Mouse (Mus musculus): ENCODE data around the gene Vamp4. TPM values are rescaled to one million over a fixed set of nuclear protein-coding genes. Genes with fewer than 3 reads are reported as not detected.

The Vamp4 gene
- total and polyA plus RNA-seq, 2 experiments from 2014 or later, result 4.1 to 26.4 TPM

DNA sequence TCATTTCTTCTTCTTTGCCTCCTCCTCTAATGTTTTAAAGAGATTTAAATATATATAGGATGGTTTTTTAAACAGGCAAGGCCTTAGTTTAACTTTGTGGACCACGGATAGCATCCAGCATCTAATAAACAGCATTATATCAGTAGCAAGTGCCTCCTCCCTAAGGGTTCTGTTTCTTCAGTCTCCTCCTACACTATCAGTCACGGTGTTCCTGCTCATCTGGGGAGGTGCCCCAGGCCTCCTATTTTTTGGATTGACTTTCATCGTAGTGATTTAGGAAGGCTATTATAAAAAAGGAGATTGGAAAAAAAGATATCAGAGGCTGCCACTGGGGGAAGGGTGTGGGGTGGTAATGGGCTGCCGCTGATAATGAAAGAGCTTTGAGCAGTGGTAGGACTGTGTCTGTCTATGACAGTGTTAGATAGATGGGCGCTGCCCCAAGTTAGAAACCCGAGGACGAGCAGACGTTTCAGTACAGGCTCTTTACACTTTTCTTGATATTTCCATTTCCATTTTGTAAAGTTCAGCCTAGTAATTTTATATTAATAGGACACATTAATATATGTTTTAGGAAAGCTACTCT lies 20.2 kb downstream of the Vamp4 start:
- no peak overlapping the region for H3K27ac ChIP-seq (ENCODE audit: low read depth)
- H3K9ac ChIP-seq (replicated peaks; ENCODE audit: low read depth, low read length), result no peak overlapping the region
- WGBS, result 53% methylated on average over 8 of the region's 8 CpGs
- no peak for DNase-seq (ENCODE audit: low spot score)
- H3K4me1 ChIP-seq (ENCODE audit: control insufficient read depth, insufficient read depth), result no peaks in the 10 kb centered on the region
- H3K4me3 ChIP-seq (ENCODE audit: low read depth, low read length), result no peak overlapping the region
- TF ChIP-seq EP300 (IDR thresholded peaks at IDR 0.05; ENCODE audit: low read depth), result no peak
- TF ChIP-seq CTCF (IDR thresholded peaks at IDR 0.05; ENCODE audit: low read depth), result no peak
- H3K36me3 ChIP-seq (replicated peaks; ENCODE audit: control insufficient read depth, insufficient read depth, low read length), result peaks cover 21% of the 10 kb centered on the region
- no peak overlapping the region for H3K4me2 ChIP-seq (ENCODE audit: low read depth, low read length)
- no peaks in the 10 kb centered on the region for H3K9me3 ChIP-seq (replicated peaks; ENCODE audit: control insufficient read depth, low read length)
- no peaks in the 10 kb centered on the region for H3K27me3 ChIP-seq (ENCODE audit: control insufficient read depth, insufficient read depth, low read length)
- no peak for ATAC-seq (ENCODE audit: insufficient read depth, low read depth)

DNA sequence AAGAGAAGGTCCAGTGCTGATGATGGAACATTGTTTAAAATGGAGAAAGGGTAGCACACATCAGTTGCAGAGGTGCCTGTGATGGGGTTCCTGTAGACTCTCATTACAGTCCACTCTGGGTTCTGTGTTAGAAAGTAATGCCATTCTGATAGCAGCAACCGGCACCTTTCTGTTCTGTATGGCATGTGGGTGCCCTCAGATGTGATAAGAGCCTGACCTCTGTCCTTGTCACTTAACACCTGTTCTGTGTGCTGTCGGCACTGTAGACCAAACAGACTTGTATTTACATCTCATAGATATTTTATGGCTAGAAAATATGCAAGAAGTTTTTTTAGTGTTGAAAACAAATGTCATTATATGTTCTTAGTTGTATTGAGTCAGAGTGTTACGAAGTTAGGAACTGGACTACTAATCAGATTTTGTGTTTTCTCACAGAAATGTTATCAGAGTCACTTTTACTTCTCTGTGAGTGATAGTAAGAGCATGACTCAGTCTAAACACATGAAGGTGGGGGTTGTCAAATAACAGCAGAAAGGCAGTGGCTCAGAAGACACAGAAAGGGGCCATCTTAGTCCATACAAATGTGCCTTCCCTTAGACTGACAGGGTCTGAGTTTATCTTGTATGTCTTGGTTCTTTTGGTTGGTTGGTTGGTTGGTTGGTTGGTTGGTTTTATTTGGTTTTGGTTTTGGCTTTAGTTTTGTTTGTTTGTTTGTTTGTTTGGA lies 27.2 kb downstream of the Vamp4 start:
- Histone ChIP-seq H3K9me3 (replicated peaks; ENCODE audit: control insufficient read depth, low read length) (no peaks in the 10 kb centered on the region), H3K4me3 (ENCODE audit: low read depth, low read length) (no peak overlapping the region), H3K9ac (replicated peaks; ENCODE audit: low read depth, low read length) (no peak overlapping the region), H3K27me3 (ENCODE audit: control insufficient read depth, insufficient read depth, low read length) (no peaks in the 10 kb centered on the region), H3K36me3 (replicated peaks; ENCODE audit: control insufficient read depth, insufficient read depth, low read length) (peaks cover 30% of the 10 kb centered on the region), H3K4me1 (ENCODE audit: control insufficient read depth, insufficient read depth) (no peaks in the 10 kb centered on the region), H3K4me2 (ENCODE audit: low read depth, low read length) (no peak overlapping the region), H3K27ac (ENCODE audit: low read depth) (no peak overlapping the region)
- TF ChIP-seq EP300 (IDR thresholded peaks at IDR 0.05; ENCODE audit: low read depth) (no peak), CTCF (IDR thresholded peaks at IDR 0.05; ENCODE audit: low read depth) (no peak)
- DNase-seq (ENCODE audit: low spot score) (no peak), ATAC-seq (ENCODE audit: insufficient read depth, low read depth) (no peak)
- WGBS, result 57% methylated on average over 3 of the region's 3 CpGs

DNA sequence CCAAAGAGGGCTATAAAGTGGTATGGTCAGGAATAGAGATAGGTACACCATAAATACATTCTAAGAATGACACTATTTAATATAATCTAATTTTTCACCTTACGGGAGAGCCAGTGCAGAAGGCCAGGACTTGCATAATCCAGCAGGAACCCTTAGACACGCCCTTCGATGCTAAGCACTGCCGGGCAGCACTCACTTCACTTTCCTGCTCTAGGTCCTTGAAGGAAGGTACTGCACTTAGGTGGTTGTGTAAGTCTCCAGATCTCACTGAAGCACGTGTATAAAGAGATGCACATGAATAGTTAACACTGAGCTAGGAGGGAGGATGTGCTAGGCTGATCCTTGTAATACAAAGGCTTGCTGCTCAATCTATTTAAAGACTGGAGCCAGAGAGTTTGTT lies 29.3 kb downstream of the Vamp4 start:
- no peak for TF ChIP-seq CTCF (IDR thresholded peaks at IDR 0.05; ENCODE audit: low read depth)
- TF ChIP-seq EP300 (IDR thresholded peaks at IDR 0.05; ENCODE audit: low read depth), result no peak
- Histone ChIP-seq H3K4me2 (ENCODE audit: low read depth, low read length) (no peak overlapping the region), H3K9ac (replicated peaks; ENCODE audit: low read depth, low read length) (no peak overlapping the region), H3K27ac (ENCODE audit: low read depth) (no peak overlapping the region), H3K9me3 (replicated peaks; ENCODE audit: control insufficient read depth, low read length) (no peaks in the 10 kb centered on the region), H3K27me3 (ENCODE audit: control insufficient read depth, insufficient read depth, low read length) (no peaks in the 10 kb centered on the region), H3K4me1 (ENCODE audit: control insufficient read depth, insufficient read depth) (no peaks in the 10 kb centered on the region), H3K36me3 (replicated peaks; ENCODE audit: control insufficient read depth, insufficient read depth, low read length) (peaks cover 30% of the 10 kb centered on the region), H3K4me3 (ENCODE audit: low read depth, low read length) (no peak overlapping the region)
- ATAC-seq (ENCODE audit: insufficient read depth, low read depth) (no peak), DNase-seq (ENCODE audit: low spot score) (no peak)
- WGBS, result 84% methylated on average over 5 of the region's 5 CpGs

DNA sequence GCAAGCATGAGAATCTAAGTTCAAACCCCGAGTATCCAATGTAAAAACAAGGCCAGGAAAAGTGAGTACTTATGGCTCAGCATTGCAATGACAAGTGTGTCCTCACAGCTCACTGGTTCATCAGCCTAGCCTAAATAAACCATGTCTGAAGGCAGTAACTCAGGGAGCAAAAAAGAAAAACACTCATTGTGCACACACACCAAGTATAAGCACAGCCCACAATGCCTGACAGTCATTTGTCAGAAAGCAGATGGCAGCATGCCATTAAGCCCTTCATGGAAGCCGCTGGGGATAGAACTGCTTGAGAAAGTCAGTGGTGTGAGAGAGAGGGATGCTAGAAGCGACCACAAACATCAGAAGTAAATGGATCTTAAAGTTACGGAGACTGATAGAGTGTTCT lies 31.0 kb downstream of the Vamp4 start:
- whole genome bisulfite sequencing, result 72% methylated on average over 4 of the region's 4 CpGs
- TF ChIP-seq EP300 (IDR thresholded peaks at IDR 0.05; ENCODE audit: low read depth), result no peak
- TF ChIP-seq CTCF (IDR thresholded peaks at IDR 0.05; ENCODE audit: low read depth), result no peak
- ATAC-seq (ENCODE audit: insufficient read depth, low read depth), result no peak

DNA sequence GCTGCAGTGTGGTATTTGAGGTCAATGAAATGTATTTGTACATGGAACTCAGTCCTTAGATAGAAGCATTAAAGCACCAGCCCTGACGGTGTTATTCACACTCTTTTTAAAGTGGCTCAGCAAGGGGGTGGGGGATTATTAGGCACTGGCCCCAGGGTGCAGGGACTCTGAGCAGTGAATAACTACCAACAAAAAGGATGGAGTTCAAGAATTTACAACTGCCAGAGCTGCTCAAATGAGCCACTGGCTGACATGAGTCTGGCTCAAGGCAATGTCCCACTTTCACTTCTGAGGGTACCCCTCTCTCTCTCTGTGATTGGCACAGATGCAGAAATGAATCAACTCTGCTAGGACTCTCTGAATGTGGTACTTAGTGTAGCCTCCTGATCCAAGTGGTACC lies 37.8 kb downstream of the Vamp4 start:
- ATAC-seq (ENCODE audit: insufficient read depth, low read depth) (no peak), DNase-seq (ENCODE audit: low spot score) (no peak)
- no peaks in the 10 kb centered on the region for H3K36me3 ChIP-seq (replicated peaks; ENCODE audit: control insufficient read depth, insufficient read depth, low read length)
- TF ChIP-seq EP300 (IDR thresholded peaks at IDR 0.05; ENCODE audit: low read depth) (no peak), CTCF (IDR thresholded peaks at IDR 0.05; ENCODE audit: low read depth) (no peak)
- no peak overlapping the region for H3K4me2 ChIP-seq (ENCODE audit: low read depth, low read length)
- H3K27me3 ChIP-seq (ENCODE audit: control insufficient read depth, insufficient read depth, low read length), result no peaks in the 10 kb centered on the region
- 34% methylated on average over 1 of the region's 1 CpGs for WGBS
- no peak overlapping the region for H3K4me3 ChIP-seq (ENCODE audit: low read depth, low read length)
- H3K4me1 ChIP-seq (ENCODE audit: control insufficient read depth, insufficient read depth), result no peaks in the 10 kb centered on the region
- no peak overlapping the region for H3K9ac ChIP-seq (replicated peaks; ENCODE audit: low read depth, low read length)
- no peaks in the 10 kb centered on the region for H3K9me3 ChIP-seq (replicated peaks; ENCODE audit: control insufficient read depth, low read length)
- H3K27ac ChIP-seq (ENCODE audit: low read depth), result no peak overlapping the region

More for the DNA sequence above, 31.0 kb downstream of the Vamp4 start:
- H3K27me3 ChIP-seq (ENCODE audit: control insufficient read depth, insufficient read depth, low read length), result no peaks in the 10 kb centered on the region
- H3K9me3 ChIP-seq (replicated peaks; ENCODE audit: control insufficient read depth, low read length), result no peaks in the 10 kb centered on the region
- H3K36me3 ChIP-seq (replicated peaks; ENCODE audit: control insufficient read depth, insufficient read depth, low read length), result peaks cover 23% of the 10 kb centered on the region
- no peak overlapping the region for H3K4me3 ChIP-seq (ENCODE audit: low read depth, low read length)
- no peak overlapping the region for H3K9ac ChIP-seq (replicated peaks; ENCODE audit: low read depth, low read length)
- no peak for DNase-seq (ENCODE audit: low spot score)
- no peak overlapping the region for H3K4me2 ChIP-seq (ENCODE audit: low read depth, low read length)
- H3K27ac ChIP-seq (ENCODE audit: low read depth), result no peak overlapping the region
- no peaks in the 10 kb centered on the region for H3K4me1 ChIP-seq (ENCODE audit: control insufficient read depth, insufficient read depth)

Measured in heart, postnatal 0 days (tissue).